ENCODE assay signal across 8 mouse cellular contexts in genomic region chr4:48540576-48541111, GRCm38 (mm10). TPM values are rescaled to one million over a fixed set of nuclear protein-coding genes. Genes with fewer than 3 reads are reported as not detected.
A peak's percentile ranks its signal among the peaks of the same experiment; 100 is the strongest.
DNase-seq lines count a peak whose midpoint lies in the region; ATAC-seq and TF ChIP-seq lines count a peak whose summit lies in the region.

No protein-coding gene starts in this region.

- peak; percentile 30 to 39 for DNase-seq in left cerebral cortex, postnatal 25 days (ENCODE audit: low spot score in 2 of 2)
- no peak for DNase-seq in left cerebral cortex, adult 11 months (ENCODE audit: low spot score)
- DNase-seq in adrenal gland, postnatal 25 days = peak; percentile 50
- DNase-seq in heart, postnatal 36 days = peak; percentile 35 to 65

- TF ChIP-seq CTCF in embryonic fibroblast, embryonic 13.5 days (IDR thresholded peaks at IDR 0.05; ENCODE audit: borderline replicate concordance, insufficient read depth, low read length) = no peak

- no peaks in the 10 kb centered on the region for H3K36me3 ChIP-seq in limb, embryonic 15.5 days
- H3K36me3 ChIP-seq in neural tube, embryonic 12.5 days = no peaks in the 10 kb centered on the region

- H3K27me3 ChIP-seq in limb, embryonic 15.5 days = 0 out of 2 replicates have a peak, but pooled peaks cover 4% of the 10 kb centered on the region
- H3K27me3 ChIP-seq in neural tube, embryonic 12.5 days (replicated peaks) = no peaks in the 10 kb centered on the region

- peak overlapping the region; percentile 89; the same call in 1 of the 2 replicates for H3K27ac ChIP-seq in embryonic fibroblast, embryonic 13.5 days (ENCODE audit: insufficient read depth, low read length)
- peak overlapping the region; percentile 85 for H3K27ac ChIP-seq in limb, embryonic 15.5 days
- H3K27ac ChIP-seq in neural tube, embryonic 12.5 days = peak overlapping the region; percentile 91

- TF ChIP-seq POLR2A in embryonic fibroblast, embryonic 13.5 days (IDR thresholded peaks at IDR 0.05; ENCODE audit: low read depth, low read length) = no peak

- peak; percentile 44; the same call in 1 of the 2 replicates for ATAC-seq in limb, embryonic 15.5 days (ENCODE audit: insufficient number of reproducible peaks, low FRiP score, low TSS enrichment, low read depth)
- peak; percentile 49 for ATAC-seq in neural tube, embryonic 12.5 days (ENCODE audit: low FRiP score, low read depth)
- no peak for ATAC-seq in CD4-positive, CD25-positive, alpha-beta regulatory T cell, adult 4 months

- H3K4me2 ChIP-seq in limb, embryonic 15.5 days = peak overlapping the region; percentile 65
- peak overlapping the region; percentile 80 for H3K4me2 ChIP-seq in neural tube, embryonic 12.5 days (replicated peaks)

- WGBS in limb, embryonic 15.5 days = 0% methylated on average over 18 of the region's 50 CpGs
- WGBS in neural tube, embryonic 12.5 days = 1% methylated on average over 50 of the region's 50 CpGs

- H3K4me3 ChIP-seq in embryonic fibroblast, embryonic 13.5 days (ENCODE audit: insufficient read depth, low read length) = peak overlapping the region; percentile 82
- peak overlapping the region; percentile 75 for H3K4me3 ChIP-seq in limb, embryonic 15.5 days
- H3K4me3 ChIP-seq in neural tube, embryonic 12.5 days = peak overlapping the region; percentile 84

- 0 out of 2 replicates have a peak, but pooled peaks cover 2% of the 10 kb centered on the region for H3K4me1 ChIP-seq in embryonic fibroblast, embryonic 13.5 days (ENCODE audit: control insufficient read depth, insufficient read depth, low read length)
- peaks cover 9% of the 10 kb centered on the region for H3K4me1 ChIP-seq in limb, embryonic 15.5 days
- peaks cover 41% of the 10 kb centered on the region for H3K4me1 ChIP-seq in neural tube, embryonic 12.5 days

- intact Hi-C loops in left cerebral cortex, postnatal 25 days (cut with DNase I) = loop anchor here (5.0 kb wide), 2 partner anchors 47 to 68 kb away; partner anchors contain the start of genes Tex10 and Tmeff1
- intact Hi-C loops in heart, postnatal 36 days (cut with DNase I) = loop anchor here (2.0 to 5.0 kb wide), 2 partner anchors 68 to 127 kb away; partner anchors contain the start of gene Tex10

- no peaks in the 10 kb centered on the region for H3K9me3 ChIP-seq in limb, embryonic 15.5 days
- H3K9me3 ChIP-seq in neural tube, embryonic 12.5 days = no peaks in the 10 kb centered on the region

- peak overlapping the region; percentile 98 for H3K9ac ChIP-seq in limb, embryonic 15.5 days
- H3K9ac ChIP-seq in neural tube, embryonic 12.5 days = peak overlapping the region; percentile 91

RNA-seq across cellular contexts. Expression of gene Msantd3, which starts 0.9 kb away (rescaled TPM):
- 10 to 100 TPM; 25.3 to 26.5 TPM for total RNA-seq in left cerebral cortex, postnatal 25 days (2021)
- 15.7 and 15.8 TPM in 2 replicates for total RNA-seq in adrenal gland, postnatal 25 days (2021)
- 35.1 and 37.3 TPM in 2 replicates for polyA plus RNA-seq in embryonic fibroblast, embryonic 13.5 days (2011; ENCODE audit: insufficient read length, low read depth, missing spikeins)
- 10 to 100 TPM; 17.1 to 23.6 TPM for total RNA-seq in heart, postnatal 36 days (2021)
- 25.6 and 25.9 TPM in 2 replicates for polyA plus RNA-seq in limb, embryonic 15.5 days (2015; fragmentation: Nextera tagmentation; extraction: Ambion mirVana)
- polyA plus RNA-seq in neural tube, embryonic 12.5 days (2016; fragmentation: Nextera tagmentation; extraction: Ambion mirVana) = 51.3 and 60.3 TPM in 2 replicates
- not detected for polyA plus RNA-seq in CD4-positive, CD25-positive, alpha-beta regulatory T cell, adult 4 months (2017; shearing (Covaris generic))

RNA-seq across cellular contexts. Expression of gene Tmeff1, which starts 44.3 kb away (rescaled TPM):
- total RNA-seq in left cerebral cortex, postnatal 25 days (2021) = 100 to 1,000 TPM; 118 to 124 TPM
- total RNA-seq in adrenal gland, postnatal 25 days (2021) = 11.1 and 16.5 TPM in 2 replicates
- 120 and 125 TPM in 2 replicates for polyA plus RNA-seq in embryonic fibroblast, embryonic 13.5 days (2011; ENCODE audit: insufficient read length, low read depth, missing spikeins)
- total RNA-seq in heart, postnatal 36 days (2021) = 10 to 100 TPM; 11.6 to 12.8 TPM
- polyA plus RNA-seq in limb, embryonic 15.5 days (2015; fragmentation: Nextera tagmentation; extraction: Ambion mirVana) = 25.3 and 40.1 TPM in 2 replicates
- 328 and 330 TPM in 2 replicates for polyA plus RNA-seq in neural tube, embryonic 12.5 days (2016; fragmentation: Nextera tagmentation; extraction: Ambion mirVana)
- under 1 TPM in 1 of 2 experiments, not detected in 1; 0.34 TPM for polyA plus RNA-seq in CD4-positive, CD25-positive, alpha-beta regulatory T cell, adult 4 months (2017; shearing (Covaris generic))

Comparison
In these comparisons a context has a peak if more than half of its experiments do, and no peak if none do; other contexts are left out.
1. RNA of gene Msantd3, which starts 0.9 kb away (polyA plus RNA-seq): 51.3 to 60.3 TPM in neural tube, embryonic 12.5 days, 35.1 to 37.3 TPM in embryonic fibroblast, embryonic 13.5 days and 25.6 to 25.9 TPM in limb, embryonic 15.5 days; not detected in CD4-positive, CD25-positive, alpha-beta regulatory T cell, adult 4 months; every median in the first group is over 10 times any median in the second.
2. RNA of gene Tmeff1, which starts 44.3 kb away (polyA plus RNA-seq): 328 to 330 TPM in neural tube, embryonic 12.5 days, 120 to 125 TPM in embryonic fibroblast, embryonic 13.5 days and 25.3 to 40.1 TPM in limb, embryonic 15.5 days; 0.34 TPM in CD4-positive, CD25-positive, alpha-beta regulatory T cell, adult 4 months; every median in the first group is over 10 times any median in the second.
3. Peak in every context shown above with its lines, with median percentiles within 50 percentile points of each other: H3K27ac ChIP-seq and H3K4me3 ChIP-seq.